Mouse (Mus musculus) lung, postnatal 0 days (tissue): ENCODE results near the gene Hist1h4j. TPM values are rescaled to one million over a fixed set of nuclear protein-coding genes. Genes with fewer than 3 reads are reported as not detected.
"Not testable (repeated sequence)": the region's sequence is repeated elsewhere in the genome, so short reads cannot be mapped to it uniquely, and the experiment has no call there.

ENCODE experiments used
- ATAC-seq: fragments of 200-750 bp; cut with Nextera tagmentation; 2 replicates; pipeline ENCODE4 v1.8.0; 2017; ENCODE audit warnings: moderate library complexity
- DNase-seq: peaks from one replicate; pipeline ENCODE4 v3.0.0-alpha.2; 2016; ENCODE audit warnings: low spot score
- H3K27ac ChIP-seq: fragments of 300-500 bp; sonication (generic); 2 replicates; pipeline ENCODE4 v1.5.1; 2014; ENCODE audit warnings: antibody characterized with exemption, mild to moderate bottlenecking, low read length, mixed read lengths
- H3K27me3 ChIP-seq: fragments of 300-500 bp; sonication (generic); replicated peaks from 2 replicates; pipeline ENCODE4 v1.6.1; 2014; ENCODE audit warnings: low read length, mixed read lengths; ENCODE audit not compliant: insufficient read depth
- H3K36me3 ChIP-seq: fragments of 300-500 bp; sonication (generic); 2 replicates; pipeline ENCODE4 v1.6.1; 2014; ENCODE audit warnings: low read length, mixed read lengths; ENCODE audit not compliant: insufficient read depth
- H3K4me1 ChIP-seq: fragments of 300-500 bp; sonication (generic); 2 replicates; pipeline ENCODE4 v1.6.1; 2014; ENCODE audit warnings: antibody characterized with exemption, low read depth, low read length, mixed read lengths; ENCODE audit not compliant: insufficient read depth
- H3K4me2 ChIP-seq: fragments of 300-500 bp; sonication (generic); replicated peaks from 2 replicates; pipeline ENCODE4 v1.6.1; 2014; ENCODE audit warnings: low read depth, mild to moderate bottlenecking, low read length, moderate library complexity, mixed read lengths
- H3K4me3 ChIP-seq: fragments of 300-500 bp; sonication (generic); 2 replicates; pipeline ENCODE4 v1.5.1; 2014; ENCODE audit warnings: low read depth, low read length
- H3K9ac ChIP-seq: fragments of 300-500 bp; sonication (generic); replicated peaks from 2 replicates; pipeline ENCODE4 v1.6.1; 2014; ENCODE audit warnings: low read depth, mild to moderate bottlenecking
- H3K9me3 ChIP-seq: fragments of 300-500 bp; sonication (generic); 2 replicates; pipeline ENCODE4 v1.6.1; 2016; ENCODE audit warnings: low read length, mixed read lengths
- CTCF ChIP-seq: IDR thresholded peaks from 2 replicates; pipeline ENCODE4 v1.5.1; 2016; ENCODE audit warnings: antibody characterized with exemption, mild to moderate bottlenecking
- EP300 ChIP-seq: IDR thresholded peaks from 2 replicates; pipeline ENCODE4 v1.6.1; 2016; ENCODE audit warnings: antibody characterized with exemption, mild to moderate bottlenecking, control low read depth
- WGBS: fragments of 180-500 bp; shearing (Covaris S2); extraction: QIAGEN DNeasy Blood & Tissue Kit; methylation state at CpG from one replicate; pipeline ENCODE4 v1.1.7; 2014; 5-methylcytosine and 5-hydroxymethylcytosine counted together
- polyA plus RNA-seq: library from polyadenylated mRNA; unstranded; fragments of >200 nt; fragmentation: Nextera tagmentation; extraction: Ambion mirVana; gene quantifications from 2 replicates; pipeline ENCODE4 v1.2.1, GENCODE M21; 2015

Gene Hist1h4j
- polyA plus RNA-seq, 1 experiment from 2014 or later: not detected

DNA sequence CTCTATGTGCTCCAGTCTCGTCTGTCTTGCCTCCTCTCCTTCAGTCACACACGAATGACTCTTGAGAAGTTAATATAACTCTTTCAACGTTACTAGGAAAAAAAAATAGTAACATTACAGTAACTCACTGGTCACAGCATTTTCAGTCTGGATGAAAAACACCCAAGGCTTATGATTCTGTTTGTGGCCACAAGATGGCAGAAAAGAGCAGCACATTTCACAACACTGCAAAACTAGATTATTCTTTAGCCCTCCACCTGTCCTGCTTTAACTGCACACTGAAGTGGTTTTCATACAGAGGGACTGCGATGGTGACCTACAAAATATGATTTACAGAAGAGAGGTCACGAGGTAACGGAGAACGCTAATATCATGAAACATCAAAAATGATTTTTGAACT is 20.1 kb upstream of the Hist1h4j start:
- Histone ChIP-seq H3K36me3 (no peaks in the 10 kb centered on the region), H3K27ac (no peak overlapping the region), H3K4me3 (no peak overlapping the region), H3K9me3 (no peaks in the 10 kb centered on the region), H3K4me2 (peak overlapping the region; percentile 67; the same call in 1 of the 2 replicates), H3K27me3 (no peaks in the 10 kb centered on the region), H3K9ac (no peak overlapping the region), H3K4me1 (peaks cover 17% of the 10 kb centered on the region; the same call in 1 of the 2 replicates)
- TF ChIP-seq CTCF: peak; percentile 91
- no peak; the same call in 1 of the 2 replicates for TF ChIP-seq EP300
- peak; percentile 87 for DNase-seq
- WGBS: under 1% methylated on average over 7 of the region's 7 CpGs
- ATAC-seq: no peak

DNA sequence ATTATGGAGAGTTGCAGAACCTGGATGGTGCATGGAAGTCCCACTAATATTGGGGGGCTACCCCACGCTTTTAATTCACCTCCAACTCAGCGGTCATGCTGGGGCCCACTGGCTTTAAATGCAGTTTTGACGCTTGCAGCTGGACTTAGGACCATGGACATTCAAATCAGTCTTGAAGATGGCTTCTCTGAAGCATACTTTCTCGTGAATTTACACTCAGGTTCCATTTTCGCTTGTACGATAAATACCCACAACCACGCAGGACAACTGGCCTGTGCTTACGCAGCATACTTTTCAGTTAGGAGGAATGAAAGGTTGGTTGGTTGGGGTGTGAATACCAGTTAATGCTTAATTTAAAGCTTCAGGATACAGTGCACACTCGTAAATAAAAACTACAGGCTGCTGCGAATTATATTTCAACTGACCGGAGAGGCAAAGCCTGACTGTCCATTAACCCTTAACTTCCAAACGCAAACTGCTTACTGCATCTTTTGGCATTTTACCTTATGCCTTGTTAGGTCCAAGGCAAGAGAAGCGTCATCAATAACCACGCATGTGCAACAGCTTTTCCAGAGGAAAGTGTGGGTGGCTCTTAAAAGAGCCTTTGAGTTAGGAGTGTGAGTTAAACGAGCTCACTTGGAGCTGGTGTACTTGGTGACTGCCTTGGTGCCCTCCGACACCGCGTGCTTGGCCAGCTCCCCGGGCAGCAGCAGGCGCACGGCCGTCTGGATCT is 19.6 kb upstream of the Hist1h4j start:
- no peak overlapping the region for H3K9ac ChIP-seq
- no peaks in the 10 kb centered on the region for H3K9me3 ChIP-seq
- ATAC-seq: no peak
- no peaks in the 10 kb centered on the region for H3K36me3 ChIP-seq
- H3K4me2 ChIP-seq: peak overlapping the region; percentile 67
- H3K4me1 ChIP-seq: peaks cover 17% of the 10 kb centered on the region; the same call in 1 of the 2 replicates
- no peaks in the 10 kb centered on the region for H3K27me3 ChIP-seq
- TF ChIP-seq EP300 (no peak), CTCF (no peak)
- no peak overlapping the region for H3K27ac ChIP-seq
- DNase-seq: peak; percentile 38
- under 1% methylated on average over 19 of the region's 22 CpGs for WGBS
- H3K4me3 ChIP-seq: peak overlapping the region; percentile 35

DNA sequence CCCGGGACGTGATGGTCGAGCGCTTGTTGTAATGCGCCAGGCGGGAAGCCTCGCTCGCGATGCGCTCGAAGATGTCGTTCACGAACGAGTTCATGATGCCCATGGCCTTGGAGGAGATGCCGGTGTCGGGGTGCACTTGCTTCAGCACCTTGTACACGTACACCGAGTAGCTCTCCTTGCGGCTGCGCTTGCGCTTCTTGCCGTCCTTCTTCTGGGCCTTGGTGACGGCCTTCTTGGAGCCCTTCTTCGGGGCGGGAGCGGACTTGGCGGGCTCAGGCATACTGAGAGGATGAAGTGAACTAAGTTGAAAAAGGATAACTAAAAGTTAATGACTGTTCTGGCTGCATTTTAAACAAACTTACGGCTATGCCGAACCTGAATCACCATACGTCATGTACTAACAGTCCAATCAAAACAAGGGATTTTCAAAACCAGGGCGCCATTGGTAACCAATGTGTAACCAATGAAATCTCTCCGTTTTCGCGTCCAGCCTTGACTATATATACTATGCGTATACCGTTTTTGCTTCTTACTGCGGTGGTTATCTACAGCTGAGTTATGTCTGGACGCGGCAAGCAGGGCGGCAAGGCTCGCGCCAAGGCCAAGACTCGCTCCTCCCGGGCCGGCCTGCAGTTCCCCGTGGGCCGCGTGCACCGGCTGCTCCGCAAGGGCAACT is 18.9 kb upstream of the Hist1h4j start, which contains the start of the genes Hist1h2bl and Hist1h2ai:
TSS of gene Hist1h2bl (minus strand) at position 280 of the 676 bp plus-strand sequence.
TSS of gene Hist1h2ai (plus strand) at position 559 of the 676 bp plus-strand sequence.
- not testable (repeated sequence) for H3K9me3 ChIP-seq, H3K36me3 ChIP-seq, H3K27me3 ChIP-seq
- Histone ChIP-seq H3K27ac (peak within 1 kb of the TSS; percentile 79), H3K9ac (peak within 1 kb of the TSS; percentile 39), H3K4me2 (peak within 1 kb of the TSS; percentile 67), H3K4me1 (peaks cover 17% of the 10 kb centered on the region; the same call in 1 of the 2 replicates), H3K4me3 (peak within 1 kb of the TSS; percentile 35)
- DNase-seq (peak; percentile 98), ATAC-seq (peak; percentile 94)
- 2% methylated on average over 24 of the region's 50 CpGs for WGBS
- peak; percentile 51; the same call in 1 of the 2 replicates for TF ChIP-seq EP300

DNA sequence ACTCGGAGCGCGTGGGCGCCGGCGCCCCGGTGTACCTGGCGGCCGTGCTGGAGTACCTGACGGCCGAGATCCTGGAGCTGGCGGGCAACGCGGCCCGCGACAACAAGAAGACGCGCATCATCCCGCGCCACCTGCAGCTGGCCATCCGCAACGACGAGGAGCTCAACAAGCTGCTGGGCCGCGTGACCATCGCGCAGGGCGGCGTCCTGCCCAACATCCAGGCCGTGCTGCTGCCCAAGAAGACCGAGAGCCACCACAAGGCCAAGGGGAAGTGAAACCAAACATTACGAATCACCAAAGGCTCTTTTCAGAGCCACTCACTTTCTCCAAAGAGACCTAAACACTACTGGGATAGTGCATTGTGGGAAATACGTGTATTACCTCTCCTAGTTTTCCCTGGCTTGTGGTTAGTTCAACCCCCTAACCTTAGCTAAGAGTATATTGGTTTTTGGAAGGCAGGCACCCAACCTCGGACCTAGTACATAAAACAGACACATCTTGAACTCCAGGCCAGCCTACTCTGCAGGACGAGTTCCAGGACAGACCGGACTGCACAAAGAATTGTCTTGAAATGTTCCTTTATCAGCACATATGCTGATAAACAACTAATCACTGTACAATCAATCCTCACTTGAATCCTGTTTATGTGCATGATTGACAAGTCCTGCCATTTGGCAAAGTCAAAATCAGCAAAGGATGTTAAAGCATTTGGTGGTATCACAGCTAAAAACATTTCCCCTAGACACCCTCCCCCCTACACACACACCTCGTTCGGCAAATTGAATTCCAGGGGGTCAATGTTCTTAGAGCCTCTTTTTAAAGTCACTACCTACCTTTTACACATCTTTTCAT is 18.1 kb upstream of the Hist1h4j start:
- not testable (repeated sequence) for H3K9me3 ChIP-seq, H3K27me3 ChIP-seq, H3K36me3 ChIP-seq
- Histone ChIP-seq H3K4me1 (peaks cover 17% of the 10 kb centered on the region; the same call in 1 of the 2 replicates), H3K4me3 (peak overlapping the region; percentile 35), H3K27ac (peak overlapping the region; percentile 79), H3K4me2 (peak overlapping the region; percentile 67), H3K9ac (peak overlapping the region; percentile 39)
- WGBS: 0% methylated on average over 9 of the region's 38 CpGs
- peak; percentile 58 for DNase-seq
- peak; percentile 30 for ATAC-seq

- H3K9me3 ChIP-seq, H3K27me3 ChIP-seq, H3K36me3 ChIP-seq: not testable (repeated sequence)
- Histone ChIP-seq H3K27ac (peak within 1 kb of the TSS; percentile 79), H3K4me3 (peak within 1 kb of the TSS; percentile 35), H3K4me1 (peaks cover 17% of the 10 kb centered on the region; the same call in 1 of the 2 replicates), H3K4me2 (peak within 1 kb of the TSS; percentile 67), H3K9ac (peak within 1 kb of the TSS; percentile 39)
- WGBS: under 1% methylated on average over 25 of the region's 56 CpGs
- DNase-seq (peak; percentile 93), ATAC-seq (peak; percentile 38)
Observed at GRCm38 (mm10) chr13:21717397-21718357, 17.2 kb upstream of the Hist1h4j start, which contains the start of gene Hist1h3h. TSS of gene Hist1h3h (plus strand) at chr13:21717659.
